Mouse (Mus musculus) kidney, adult 2 months (tissue): ENCODE data around the gene Arap1.

Experiments
- CTCF ChIP-seq: fragments of 200-500 bp; conservative IDR thresholded peaks from 2 replicates; pipeline ENCODE4 v1.5.1; 2011; ENCODE audit warnings: low read depth, mild to moderate bottlenecking, control low read depth, low read length, moderate library complexity, mixed read lengths; ENCODE audit not compliant: insufficient read depth, insufficient read length
- POLR2A ChIP-seq: fragments of 200-500 bp; IDR thresholded peaks from one replicate; pipeline ENCODE4 v1.6.1; 2011; ENCODE audit warnings: low read depth, low read length, control low read depth

DNA sequence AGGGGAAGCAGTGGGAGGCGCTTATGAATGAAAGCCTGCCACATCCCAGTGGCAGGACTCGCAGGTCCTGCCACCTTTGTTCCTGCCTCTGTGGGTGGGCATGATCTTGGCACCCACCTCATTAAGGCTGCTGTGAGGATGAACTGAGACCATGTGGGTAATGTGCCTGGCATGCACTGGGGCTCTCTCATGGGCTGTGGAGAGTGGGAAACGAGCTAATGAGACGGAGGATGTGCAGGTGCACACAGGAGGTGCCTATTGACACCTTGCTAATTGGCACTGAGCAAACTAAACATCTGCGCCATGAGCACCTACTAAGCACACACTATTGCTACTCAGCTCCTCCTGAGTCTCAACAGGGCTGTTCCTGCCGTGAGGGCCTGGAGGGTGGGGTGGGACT lies 87.2 kb downstream of the Arap1 start:
- TF ChIP-seq CTCF (no peak), POLR2A (no peak)
